ENCODE assay signal across 8 mouse cellular contexts in the genomic region with DNA sequence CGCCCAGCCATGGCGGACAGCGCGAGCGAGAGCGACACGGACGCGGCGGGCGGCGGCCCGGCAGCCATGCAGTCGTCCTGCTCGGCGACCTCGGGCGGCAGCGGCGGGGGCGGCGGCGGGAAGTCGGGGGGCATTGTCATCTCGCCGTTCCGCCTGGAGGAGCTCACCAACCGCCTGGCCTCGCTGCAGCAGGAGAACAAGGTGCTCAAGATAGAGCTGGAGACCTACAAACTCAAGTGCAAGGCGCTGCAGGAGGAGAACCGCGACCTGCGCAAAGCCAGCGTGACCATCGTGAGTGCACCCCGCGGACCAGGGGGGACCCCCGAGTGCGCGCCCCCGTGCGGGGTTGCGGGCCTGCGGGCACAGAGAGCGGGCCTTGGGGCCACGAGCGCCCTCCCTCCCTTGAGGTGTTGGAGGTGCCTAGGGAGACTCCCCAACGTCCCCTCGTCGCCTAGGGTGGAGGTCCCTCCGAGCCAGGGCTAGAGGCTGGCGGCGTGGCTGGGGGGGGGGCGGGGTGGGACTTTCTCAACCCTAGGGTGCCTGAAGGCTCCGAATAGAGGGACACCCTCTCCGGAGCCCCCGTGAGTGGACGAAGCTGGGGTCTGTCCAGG. TPM values are rescaled to one million over a fixed set of nuclear protein-coding genes. Genes with fewer than 3 reads are reported as not detected.
DNase-seq lines count a peak whose midpoint lies in the region; ATAC-seq lines count a peak whose summit lies in the region.

No protein-coding gene starts in this region.

- peak overlapping the region; percentile 92 for H3K27ac ChIP-seq in kidney, embryonic 16.5 days (ENCODE audit: low read length)
- H3K27ac ChIP-seq in lung, embryonic 16.5 days (ENCODE audit: low read length), result peak overlapping the region; percentile 81

- peak overlapping the region; percentile 93 for H3K4me3 ChIP-seq in kidney, embryonic 16.5 days (ENCODE audit: low read length)
- peak overlapping the region; percentile 94 for H3K4me3 ChIP-seq in lung, embryonic 16.5 days (ENCODE audit: low read length)

- H3K9me3 ChIP-seq in kidney, embryonic 16.5 days (ENCODE audit: low read length), result peaks cover 6% of the 10 kb centered on the region; the same call in 1 of the 2 replicates
- peaks cover 2% of the 10 kb centered on the region; the same call in 1 of the 2 replicates for H3K9me3 ChIP-seq in lung, embryonic 16.5 days (ENCODE audit: control insufficient read depth, low read length)

- peaks cover 31% of the 10 kb centered on the region for H3K4me1 ChIP-seq in kidney, embryonic 16.5 days (ENCODE audit: insufficient read depth, low read length)
- peaks cover 19% of the 10 kb centered on the region for H3K4me1 ChIP-seq in lung, embryonic 16.5 days (replicated peaks; ENCODE audit: control insufficient read depth, insufficient read depth, low read length)

- H3K4me2 ChIP-seq in kidney, embryonic 16.5 days (replicated peaks; ENCODE audit: low read depth, low read length), result peak overlapping the region; percentile 87
- peak overlapping the region; percentile 60 for H3K4me2 ChIP-seq in lung, embryonic 16.5 days (ENCODE audit: low read depth, low read length)

- under 1% methylated on average over 45 of the region's 58 CpGs for WGBS in kidney, embryonic 16.5 days
- under 1% methylated on average over 37 of the region's 58 CpGs for WGBS in lung, embryonic 16.5 days

- DNase-seq in right cerebral cortex, postnatal 10 days (ENCODE audit: low spot score in 2 of 2), result peak; percentile 46 to 55
- no peak for DNase-seq in right cerebral cortex, postnatal 14 days
- DNase-seq in cerebellum, adult 8-10 months, result peak; percentile 48
- peak; percentile 34 to 44 for DNase-seq in heart, adult 9 months (ENCODE audit: low spot score in 2 of 2)
- peak; percentile 15 for DNase-seq in spleen, adult 12 weeks (ENCODE audit: low spot score)

- H3K36me3 ChIP-seq in kidney, embryonic 16.5 days (ENCODE audit: insufficient read depth, low read length), result peaks cover 7% of the 10 kb centered on the region; the same call in 1 of the 2 replicates
- no peaks in the 10 kb centered on the region for H3K36me3 ChIP-seq in lung, embryonic 16.5 days (ENCODE audit: control insufficient read depth, insufficient read depth, low read length)

- no peaks in the 10 kb centered on the region for H3K27me3 ChIP-seq in kidney, embryonic 16.5 days (ENCODE audit: insufficient read depth, low read length)
- no peaks in the 10 kb centered on the region for H3K27me3 ChIP-seq in lung, embryonic 16.5 days (ENCODE audit: control insufficient read depth, insufficient read depth, low read depth, low read length)

- peak overlapping the region; percentile 87 for H3K9ac ChIP-seq in kidney, embryonic 16.5 days (replicated peaks; ENCODE audit: low read length)
- peak overlapping the region; percentile 92 for H3K9ac ChIP-seq in lung, embryonic 16.5 days (ENCODE audit: low read length)

- ATAC-seq in kidney, embryonic 16.5 days (ENCODE audit: low FRiP score, low TSS enrichment), result peak; percentile 29
- ATAC-seq in lung, embryonic 16.5 days (ENCODE audit: low read depth), result peak; percentile 26
- ATAC-seq in megakaryocyte-erythroid progenitor cell, adult 5-6 weeks (replicated peaks; ENCODE audit: low FRiP score, low TSS enrichment, poor library complexity, severe bottlenecking), result no peak

RNA-seq across cellular contexts. Expression of a gene that starts 0.5 kb away (rescaled TPM):
- 18.3 and 22.4 TPM in 2 replicates for polyA plus RNA-seq in kidney, embryonic 16.5 days (2015; fragmentation: Nextera tagmentation; extraction: Ambion mirVana)
- 15.1 and 16.3 TPM in 2 replicates for polyA plus RNA-seq in lung, embryonic 16.5 days (2015; fragmentation: Nextera tagmentation; extraction: Ambion mirVana)
- total RNA-seq in megakaryocyte-erythroid progenitor cell, adult 5-6 weeks (2014; fragmentation: Nextera tagmentation), result 48.6 and 59.4 TPM in 2 replicates
- 22.7 and 29.6 TPM in 2 replicates for total RNA-seq in megakaryocyte-erythroid progenitor cell, adult 5-6 weeks (2017)
